Mouse (Mus musculus): ENCODE data around the gene Wdr38. TPM values are rescaled to one million over a fixed set of nuclear protein-coding genes. Genes with fewer than 3 reads are reported as not detected.

The Wdr38 gene
- polyA plus RNA-seq, 1 experiment = 0.59 TPM

- no peak for DNase-seq
- H3K27ac ChIP-seq (ENCODE audit: insufficient read depth, low read depth, low read length) = no peak overlapping the region
- no peaks in the 10 kb centered on the region for H3K27me3 ChIP-seq (replicated peaks; ENCODE audit: control insufficient read depth, insufficient read depth, low read length)
- TF ChIP-seq CTCF (conservative IDR thresholded peaks at IDR 0.05; ENCODE audit: insufficient read depth, insufficient read length, low read depth, low read length) = no peak
- H3K4me3 ChIP-seq (ENCODE audit: insufficient read depth, low read depth, low read length) = no peak overlapping the region
- H3K4me1 ChIP-seq (ENCODE audit: control insufficient read depth, insufficient read depth, low read length) = no peaks in the 10 kb centered on the region
- no peaks in the 10 kb centered on the region for H3K36me3 ChIP-seq (ENCODE audit: control insufficient read depth, insufficient read depth, low read length)
- WGBS = 72% methylated on average over 4 of the region's 4 CpGs
Observed at GRCm38 (mm10) chr2:38992004-38992403, 5.3 kb upstream of the Wdr38 start.

- no peak overlapping the region for H3K4me3 ChIP-seq (ENCODE audit: insufficient read depth, low read depth, low read length)
- DNase-seq = peak; percentile 53
- no peak overlapping the region for H3K27ac ChIP-seq (ENCODE audit: insufficient read depth, low read depth, low read length)
- no peaks in the 10 kb centered on the region for H3K27me3 ChIP-seq (replicated peaks; ENCODE audit: control insufficient read depth, insufficient read depth, low read length)
- TF ChIP-seq CTCF (conservative IDR thresholded peaks at IDR 0.05; ENCODE audit: insufficient read depth, insufficient read length, low read depth, low read length) (no peak), POLR2A (IDR thresholded peaks at IDR 0.05; ENCODE audit: low read depth, low read length) (no peak)
- no peaks in the 10 kb centered on the region for H3K4me1 ChIP-seq (ENCODE audit: control insufficient read depth, insufficient read depth, low read length)
- 31% methylated on average over 4 of the region's 4 CpGs for WGBS
- no peaks in the 10 kb centered on the region for H3K36me3 ChIP-seq (ENCODE audit: control insufficient read depth, insufficient read depth, low read length)
Observed at GRCm38 (mm10) chr2:38992452-38992851, 4.8 kb upstream of the Wdr38 start.

GRCm38 (mm10) chr2:38999381-38999780 lies 2.1 kb downstream of the Wdr38 start:
- H3K4me3 ChIP-seq (ENCODE audit: insufficient read depth, low read depth, low read length) = no peak overlapping the region
- peaks cover 7% of the 10 kb centered on the region for H3K4me1 ChIP-seq (ENCODE audit: control insufficient read depth, insufficient read depth, low read length)
- DNase-seq = no peak
- WGBS = 33% methylated on average over 4 of the region's 4 CpGs
- TF ChIP-seq CTCF (conservative IDR thresholded peaks at IDR 0.05; ENCODE audit: insufficient read depth, insufficient read length, low read depth, low read length) (no peak), POLR2A (IDR thresholded peaks at IDR 0.05; ENCODE audit: low read depth, low read length) (no peak)
- no peaks in the 10 kb centered on the region for H3K27me3 ChIP-seq (replicated peaks; ENCODE audit: control insufficient read depth, insufficient read depth, low read length)
- H3K27ac ChIP-seq (ENCODE audit: insufficient read depth, low read depth, low read length) = no peak overlapping the region
- no peaks in the 10 kb centered on the region; the same call in 1 of the 2 replicates for H3K36me3 ChIP-seq (ENCODE audit: control insufficient read depth, insufficient read depth, low read length)

GRCm38 (mm10) chr2:38999910-39000586 lies 2.8 kb downstream of the Wdr38 start:
- Histone ChIP-seq H3K36me3 (ENCODE audit: control insufficient read depth, insufficient read depth, low read length) (no peaks in the 10 kb centered on the region; the same call in 1 of the 2 replicates), H3K27ac (ENCODE audit: insufficient read depth, low read depth, low read length) (no peak overlapping the region), H3K27me3 (replicated peaks; ENCODE audit: control insufficient read depth, insufficient read depth, low read length) (no peaks in the 10 kb centered on the region), H3K4me1 (ENCODE audit: control insufficient read depth, insufficient read depth, low read length) (peaks cover 9% of the 10 kb centered on the region), H3K4me3 (ENCODE audit: insufficient read depth, low read depth, low read length) (no peak overlapping the region)
- no peak for TF ChIP-seq CTCF (conservative IDR thresholded peaks at IDR 0.05; ENCODE audit: insufficient read depth, insufficient read length, low read depth, low read length)
- peak; percentile 76 for DNase-seq
- WGBS = 50% methylated on average over 8 of the region's 8 CpGs

GRCm38 (mm10) chr2:39000587-39000919 lies 3.3 kb downstream of the Wdr38 start:
- Histone ChIP-seq H3K27me3 (replicated peaks; ENCODE audit: control insufficient read depth, insufficient read depth, low read length) (no peaks in the 10 kb centered on the region), H3K4me1 (ENCODE audit: control insufficient read depth, insufficient read depth, low read length) (peaks cover 9% of the 10 kb centered on the region), H3K36me3 (ENCODE audit: control insufficient read depth, insufficient read depth, low read length) (no peaks in the 10 kb centered on the region; the same call in 1 of the 2 replicates), H3K4me3 (ENCODE audit: insufficient read depth, low read depth, low read length) (no peak overlapping the region), H3K27ac (ENCODE audit: insufficient read depth, low read depth, low read length) (no peak overlapping the region)
- DNase-seq = no peak
- WGBS = 69% methylated on average over 4 of the region's 4 CpGs
- no peak for TF ChIP-seq CTCF (conservative IDR thresholded peaks at IDR 0.05; ENCODE audit: insufficient read depth, insufficient read length, low read depth, low read length)
- TF ChIP-seq POLR2A (IDR thresholded peaks at IDR 0.05; ENCODE audit: low read depth, low read length) = no peak

- Histone ChIP-seq H3K27ac (ENCODE audit: insufficient read depth, low read depth, low read length) (no peak overlapping the region), H3K27me3 (replicated peaks; ENCODE audit: control insufficient read depth, insufficient read depth, low read length) (no peaks in the 10 kb centered on the region), H3K4me3 (ENCODE audit: insufficient read depth, low read depth, low read length) (no peak overlapping the region), H3K4me1 (ENCODE audit: control insufficient read depth, insufficient read depth, low read length) (peaks cover 12% of the 10 kb centered on the region), H3K36me3 (ENCODE audit: control insufficient read depth, insufficient read depth, low read length) (no peaks in the 10 kb centered on the region; the same call in 1 of the 2 replicates)
- 52% methylated on average over 3 of the region's 3 CpGs for WGBS
- peak; percentile 64 for DNase-seq
- TF ChIP-seq CTCF (conservative IDR thresholded peaks at IDR 0.05; ENCODE audit: insufficient read depth, insufficient read length, low read depth, low read length) (no peak), POLR2A (IDR thresholded peaks at IDR 0.05; ENCODE audit: low read depth, low read length) (no peak)
Observed at GRCm38 (mm10) chr2:39001866-39002265, 4.6 kb downstream of the Wdr38 start.

- no peak for DNase-seq
- Histone ChIP-seq H3K27ac (ENCODE audit: insufficient read depth, low read depth, low read length) (no peak overlapping the region), H3K27me3 (replicated peaks; ENCODE audit: control insufficient read depth, insufficient read depth, low read length) (no peaks in the 10 kb centered on the region), H3K4me1 (ENCODE audit: control insufficient read depth, insufficient read depth, low read length) (peaks cover 12% of the 10 kb centered on the region), H3K36me3 (ENCODE audit: control insufficient read depth, insufficient read depth, low read length) (no peaks in the 10 kb centered on the region; the same call in 1 of the 2 replicates), H3K4me3 (ENCODE audit: insufficient read depth, low read depth, low read length) (no peak overlapping the region)
- WGBS = 45% methylated on average over 8 of the region's 8 CpGs
- TF ChIP-seq POLR2A (IDR thresholded peaks at IDR 0.05; ENCODE audit: low read depth, low read length) = no peak
Observed at GRCm38 (mm10) chr2:39003106-39003505, 5.8 kb downstream of the Wdr38 start.

Data from kidney, adult 2 months (tissue).